Mouse (Mus musculus): ENCODE data around the gene Slc39a11.

Gene Slc39a11

DNA sequence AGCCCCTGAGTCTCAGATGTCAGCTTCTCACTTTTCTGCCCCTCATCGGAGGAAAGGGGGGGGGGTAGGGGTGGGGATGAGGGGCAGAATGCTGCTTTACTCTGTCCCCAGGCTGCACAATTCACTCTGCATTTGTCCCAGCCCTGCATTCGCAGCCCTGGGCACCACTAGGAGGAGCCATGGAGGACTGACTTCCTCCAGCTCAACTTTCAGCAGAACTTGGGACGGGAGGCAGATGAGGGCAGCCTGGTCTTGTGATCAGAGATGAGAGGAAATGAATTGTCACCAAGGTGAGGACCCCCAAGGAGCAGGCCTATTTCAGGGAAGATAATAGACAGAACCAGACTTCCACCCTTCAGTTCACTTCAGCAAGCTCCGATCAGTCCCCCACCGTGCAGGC, 311.3 kb downstream of the Slc39a11 start:
- DNase-seq (ENCODE audit: low spot score) = no peak

DNA sequence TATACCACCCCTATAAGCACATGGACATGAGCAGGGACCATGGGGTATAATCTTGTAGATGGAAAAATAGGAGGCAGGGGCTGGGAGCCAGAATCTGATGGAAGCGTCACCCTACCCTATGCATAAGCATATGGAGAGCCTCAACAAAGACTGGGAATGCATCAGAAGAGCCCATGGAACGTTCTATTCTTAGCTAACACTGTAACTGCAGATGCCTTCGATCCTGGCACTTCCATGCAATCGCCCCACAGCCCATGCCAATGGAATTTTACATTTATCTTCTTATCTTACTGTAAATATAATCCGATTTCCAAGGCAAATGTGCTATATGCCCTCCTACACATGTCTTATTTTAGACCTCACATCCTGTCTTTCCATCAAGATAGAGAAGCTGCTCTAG, 314.2 kb downstream of the Slc39a11 start:
- no peak for DNase-seq (ENCODE audit: low spot score)

DNA sequence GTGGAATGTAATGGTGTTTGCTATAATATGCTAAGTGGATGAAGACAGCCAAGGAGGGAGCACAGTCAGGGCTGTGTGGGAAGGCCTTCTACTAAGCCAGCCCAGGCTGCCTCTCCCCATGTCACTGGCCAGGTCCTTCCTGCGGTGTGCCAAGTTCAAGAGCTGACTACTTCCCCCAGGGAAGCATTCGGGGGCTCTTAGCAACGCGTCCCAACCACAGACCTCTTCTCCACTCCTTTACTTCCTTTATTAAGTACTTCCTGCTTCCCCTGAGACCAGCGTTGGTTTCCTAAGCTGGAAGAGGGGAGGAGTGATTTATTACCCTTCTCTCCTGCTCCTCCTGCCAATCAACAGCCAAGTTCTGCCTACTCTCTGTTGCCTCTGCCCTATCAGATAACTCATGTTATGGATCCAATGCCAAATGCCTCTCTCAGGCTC, 315.4 kb downstream of the Slc39a11 start:
- DNase-seq (ENCODE audit: low spot score) = no peak

DNA sequence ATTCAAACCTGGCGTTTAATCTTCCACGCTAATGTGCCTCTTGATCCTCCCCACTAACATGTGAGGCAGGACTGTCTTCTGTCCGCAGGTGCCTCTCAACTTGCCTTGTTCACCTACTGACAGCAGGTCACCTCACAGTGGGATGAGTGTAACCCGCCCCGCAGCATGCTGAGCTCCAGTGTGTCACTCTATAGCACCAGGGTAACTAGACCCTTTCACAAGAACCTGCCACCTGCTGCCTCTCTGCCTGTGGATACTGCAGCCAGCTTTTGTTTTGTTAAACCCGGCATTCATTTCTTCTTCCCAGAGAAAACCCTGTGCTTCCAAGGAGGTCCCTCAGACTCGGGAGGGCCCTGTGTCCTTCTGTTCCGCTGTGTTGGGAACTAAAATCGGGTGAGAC, 316.3 kb downstream of the Slc39a11 start:
- DNase-seq (ENCODE audit: low spot score) = no peak

DNA sequence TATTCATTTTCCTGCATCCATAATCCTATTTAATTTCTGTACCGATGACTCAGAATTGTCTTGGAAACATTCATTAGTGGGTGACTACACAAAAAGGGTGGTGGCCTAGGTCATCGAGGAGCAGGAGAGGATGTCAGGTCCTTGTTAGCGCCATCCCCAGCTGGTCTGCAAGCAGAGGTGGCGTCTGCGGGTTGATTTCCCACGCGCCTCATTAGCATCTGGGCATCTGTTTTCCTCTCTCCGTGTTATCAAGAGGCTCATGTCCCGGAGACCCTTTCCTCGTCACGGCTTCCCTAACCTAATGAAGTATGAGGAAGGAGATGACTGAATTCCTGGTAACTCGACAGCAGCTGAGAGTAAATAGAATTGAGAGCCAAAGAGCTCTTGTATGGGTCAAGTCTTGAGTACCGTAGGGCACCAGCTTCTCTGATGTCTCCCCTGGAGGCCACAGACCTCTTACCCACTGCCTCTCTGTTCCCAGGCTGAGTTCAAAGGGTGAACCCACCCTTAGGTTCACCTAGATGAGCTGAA, 319.8 kb downstream of the Slc39a11 start:
- DNase-seq (ENCODE audit: low spot score) = no peak

DNA sequence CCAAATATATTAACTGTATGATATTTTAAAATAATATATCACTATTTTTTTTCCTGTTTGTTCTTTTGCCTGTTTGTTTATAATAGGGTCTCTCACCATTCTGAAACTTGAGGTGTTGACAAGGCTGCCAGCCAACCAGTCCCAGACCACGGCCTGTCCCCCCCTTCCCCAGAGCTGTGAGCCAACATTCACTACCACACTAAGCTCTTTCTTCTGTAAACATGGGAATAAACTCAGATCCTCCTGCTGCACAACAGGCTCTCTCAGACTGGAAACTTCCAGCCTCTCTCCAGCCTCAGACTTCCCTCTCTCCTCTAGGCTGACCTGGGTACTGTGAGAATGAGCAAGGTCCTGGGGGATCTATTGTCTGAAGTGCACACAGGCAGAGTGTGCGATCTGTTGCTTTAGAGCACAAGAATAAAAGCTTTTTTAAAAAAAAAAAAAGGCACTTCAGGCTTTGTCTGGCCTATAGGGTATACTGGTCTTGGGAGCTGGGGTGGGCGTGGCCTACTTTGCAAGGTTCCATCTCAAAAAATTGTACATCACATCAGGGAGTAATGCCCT, 322.3 kb downstream of the Slc39a11 start:
- DNase-seq (ENCODE audit: low spot score) = no peak

DNA sequence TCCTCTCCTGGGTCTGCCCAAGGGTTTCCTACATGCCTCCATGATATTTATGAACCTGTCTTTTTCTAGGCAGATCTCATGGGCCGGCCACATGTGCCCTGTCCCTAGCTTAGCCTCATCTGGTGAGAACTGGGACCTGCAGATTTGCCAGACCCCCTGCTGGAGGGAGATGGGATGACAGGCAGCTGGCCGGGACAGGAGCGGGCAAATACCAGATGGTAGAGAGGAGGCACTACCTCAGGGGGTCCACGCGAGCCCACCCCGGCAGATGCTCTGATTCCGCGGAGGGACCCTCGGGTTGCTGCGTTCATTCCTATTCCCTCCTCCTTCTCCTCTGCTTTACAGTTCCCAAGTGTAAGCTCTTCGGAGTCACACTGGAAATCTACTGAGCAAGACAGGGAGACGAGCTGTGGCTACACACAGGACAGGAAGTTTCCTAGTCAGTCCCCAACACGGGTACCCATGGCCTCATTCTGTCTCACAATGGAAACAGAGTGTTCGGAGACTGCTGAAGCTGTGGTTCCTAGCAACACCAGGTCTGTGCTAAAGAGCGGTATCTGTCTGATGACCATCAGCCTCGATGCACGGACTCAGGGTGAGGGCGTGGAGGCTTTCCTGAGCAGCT, 323.4 kb downstream of the Slc39a11 start:
- DNase-seq (ENCODE audit: low spot score) = peak; percentile 56

DNA sequence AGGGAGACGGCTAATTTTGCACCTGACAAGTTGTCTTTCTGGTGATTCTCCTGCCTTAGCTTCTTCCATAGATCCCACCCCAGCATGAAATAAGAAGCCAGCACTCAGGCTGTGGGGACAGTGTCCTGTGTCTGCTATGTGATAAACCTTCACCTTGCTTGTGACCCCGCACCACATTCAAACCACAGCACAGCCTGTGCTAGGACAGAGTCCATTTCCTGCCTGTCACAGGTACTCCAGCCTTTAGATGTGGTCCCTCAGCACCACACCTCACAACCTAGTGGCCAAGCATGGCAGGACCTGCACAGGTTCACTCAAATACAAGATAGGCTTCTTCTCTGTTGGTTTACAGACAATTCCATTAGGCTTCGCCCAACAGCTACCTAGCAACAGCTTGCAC, 328.3 kb downstream of the Slc39a11 start:
- DNase-seq (ENCODE audit: low spot score) = no peak

DNA sequence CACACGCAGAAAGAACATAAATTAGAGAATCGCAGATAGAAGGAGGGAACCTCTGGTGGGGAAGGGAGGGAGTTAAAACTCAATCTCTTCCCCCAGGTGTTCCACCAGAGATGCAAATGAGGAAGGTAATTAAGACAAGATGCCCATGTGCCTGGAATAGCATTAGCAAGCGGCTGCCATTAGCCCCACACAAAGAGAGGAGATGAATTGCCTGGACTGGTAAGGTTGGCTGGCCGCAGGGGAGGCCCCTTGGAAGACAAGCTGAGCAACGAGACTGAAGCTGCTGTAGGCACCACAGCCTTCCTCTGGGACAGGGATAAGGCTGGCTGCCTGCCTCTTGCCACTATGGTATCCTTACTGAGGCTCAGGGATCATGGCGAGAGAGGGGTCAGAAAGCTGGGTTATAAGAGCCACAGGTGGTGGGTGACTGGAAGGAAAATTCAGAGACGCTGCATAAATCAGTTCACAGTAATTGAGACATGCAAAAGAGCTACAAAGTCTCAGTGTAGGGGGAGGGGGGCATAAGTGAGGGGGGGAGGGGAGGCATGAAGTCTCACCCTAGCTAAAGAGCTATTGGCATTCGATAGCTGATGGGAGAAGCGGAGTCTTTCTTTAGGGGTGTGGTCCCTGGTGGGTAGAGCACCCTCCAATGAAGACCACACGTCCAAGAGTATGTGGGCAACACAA, 340.5 kb downstream of the Slc39a11 start:
- DNase-seq (ENCODE audit: low spot score) = no peak

DNA sequence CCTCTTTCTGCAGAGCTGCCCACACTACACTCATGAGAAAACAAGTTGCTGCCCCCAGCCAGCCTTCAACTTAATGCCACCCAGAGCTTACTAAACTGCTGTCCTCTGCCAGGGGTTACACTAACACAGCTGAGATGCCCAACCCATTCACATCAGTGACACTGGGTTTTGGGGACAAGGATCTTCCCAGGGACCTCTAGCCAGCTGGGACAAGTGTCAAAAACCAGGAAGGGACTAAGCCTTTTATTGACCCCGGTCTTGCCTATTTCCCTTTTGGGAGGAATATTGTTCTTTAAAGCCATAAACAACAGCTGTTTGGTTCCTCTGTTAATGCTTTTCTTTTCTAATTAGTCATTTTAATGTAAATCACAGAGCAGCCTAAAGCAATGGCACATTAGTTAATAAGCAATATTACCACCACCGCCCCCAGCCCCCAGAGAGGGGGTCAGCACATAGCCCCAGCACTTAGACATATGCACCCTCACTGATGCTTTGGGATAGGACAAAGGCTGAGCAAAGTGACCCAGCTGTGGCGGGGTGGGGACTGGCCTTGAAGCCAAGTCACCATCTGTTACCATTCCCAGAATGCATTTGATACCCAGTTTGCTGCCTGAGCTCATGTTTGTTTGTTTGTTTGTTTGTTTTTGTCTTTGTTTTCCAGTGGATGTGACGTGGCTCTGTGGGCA, 341.5 kb downstream of the Slc39a11 start:
- DNase-seq (ENCODE audit: low spot score) = no peak

DNA sequence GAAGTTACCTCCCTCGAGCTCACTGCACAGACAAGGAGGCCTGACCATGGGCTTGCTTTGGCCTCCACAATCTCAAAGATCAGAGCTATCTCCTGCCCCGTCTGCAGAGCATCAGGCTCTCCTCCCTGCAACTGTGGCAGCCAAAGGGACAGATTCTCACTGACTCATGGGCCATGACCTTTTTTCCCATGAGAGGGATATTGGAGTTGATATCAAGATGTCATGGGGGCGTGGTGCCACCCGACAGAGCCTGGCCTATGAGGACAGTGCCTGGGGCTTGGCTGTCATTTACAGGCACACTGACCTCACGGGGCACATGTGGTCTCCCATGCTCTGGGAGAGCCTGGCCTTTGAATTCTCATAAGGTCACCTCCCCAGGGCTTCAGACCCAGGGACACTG, 346.7 kb downstream of the Slc39a11 start:
- no peak for DNase-seq (ENCODE audit: low spot score)

DNA sequence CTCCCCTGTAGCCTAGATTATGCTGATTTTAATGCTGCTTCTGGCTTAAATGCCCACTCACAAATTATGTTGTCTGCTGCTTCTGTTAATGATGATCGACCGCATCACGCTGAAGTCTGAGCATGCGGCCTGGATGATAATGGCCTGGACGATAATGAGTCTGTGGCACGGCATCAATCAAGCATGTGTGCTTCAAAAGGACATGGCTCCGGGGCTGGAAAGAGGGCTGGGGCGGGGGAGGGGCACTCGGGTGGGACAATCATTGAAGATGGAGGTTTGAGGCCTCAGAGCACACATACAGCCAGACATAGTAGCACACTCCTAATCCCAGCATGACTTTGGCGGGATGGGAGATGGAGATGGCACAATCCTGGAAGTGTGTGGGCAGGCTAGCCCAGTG, 350.4 kb downstream of the Slc39a11 start:
- no peak for DNase-seq (ENCODE audit: low spot score)

DNA sequence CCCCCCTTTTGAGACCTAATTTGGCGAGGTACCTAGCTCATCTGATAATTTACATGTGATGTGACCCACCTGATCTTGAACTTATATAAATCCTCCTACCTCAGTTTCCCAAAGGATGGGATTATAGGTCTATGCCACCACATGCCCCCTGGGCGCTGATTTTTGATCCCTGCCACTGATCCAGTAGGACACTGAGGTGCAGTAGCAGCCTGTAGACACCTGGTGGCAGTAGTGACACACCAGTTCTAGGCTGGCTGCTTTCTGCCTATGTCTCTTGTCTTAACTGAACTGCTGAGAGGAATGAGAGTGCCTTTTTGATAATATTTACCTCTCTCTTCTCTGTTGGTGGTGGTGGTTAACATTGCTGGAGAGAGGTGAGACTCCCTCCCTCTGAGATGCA, 352.1 kb downstream of the Slc39a11 start:
- DNase-seq (ENCODE audit: low spot score) = peak; percentile 88

DNA sequence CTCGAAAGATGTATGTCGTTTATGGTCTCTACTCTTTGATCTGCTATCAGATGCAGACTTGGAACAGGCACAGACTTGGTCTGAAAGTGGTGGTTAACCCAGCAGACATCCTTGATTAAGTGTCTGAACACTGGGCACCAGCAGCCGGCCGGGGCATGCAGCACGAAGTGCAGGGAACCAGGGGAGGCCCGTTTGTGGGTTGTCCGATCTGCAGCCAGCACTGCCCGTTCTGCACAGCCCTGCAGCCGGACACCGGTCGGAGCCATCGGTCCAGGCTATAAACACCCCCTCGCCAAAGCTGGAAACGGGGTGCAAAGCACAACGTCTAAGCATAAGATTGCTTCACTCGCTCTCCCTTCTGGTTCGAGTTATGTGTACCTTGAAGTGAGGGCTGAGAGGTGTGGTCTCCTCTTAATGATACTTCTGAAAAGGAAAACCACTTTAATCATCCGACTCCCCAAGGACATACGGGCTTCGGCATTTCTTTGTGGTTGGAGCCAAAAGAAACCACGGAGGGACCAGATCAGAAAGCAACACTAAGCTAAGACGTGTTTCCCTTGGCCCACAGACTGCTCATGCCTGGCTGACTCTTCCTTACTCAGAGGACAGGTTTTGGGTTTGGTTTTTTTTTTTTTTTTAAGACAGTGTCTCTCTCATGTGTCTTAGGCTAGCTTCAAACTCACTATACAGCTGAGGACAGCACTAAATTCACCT, 352.8 kb downstream of the Slc39a11 start:
- no peak for DNase-seq (ENCODE audit: low spot score)

DNA sequence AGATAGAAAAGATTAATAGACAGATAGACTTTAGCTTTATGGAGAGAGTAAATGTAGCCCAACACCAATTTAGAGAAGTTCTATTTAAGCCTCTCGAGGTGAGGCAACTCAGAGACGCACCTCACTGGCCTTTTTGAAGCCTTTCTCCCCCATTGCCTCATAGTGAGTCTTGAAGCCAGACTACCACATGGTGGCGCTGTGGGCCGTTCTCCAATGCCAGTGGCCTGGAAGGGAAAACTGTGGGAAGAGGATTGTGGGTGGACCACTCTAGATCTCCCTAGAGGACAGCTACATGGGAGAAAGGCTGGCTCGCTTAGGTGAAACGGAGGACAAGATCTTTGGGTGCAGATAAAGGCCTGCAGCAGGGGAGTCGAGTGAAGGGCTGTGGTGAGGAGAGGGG, 353.7 kb downstream of the Slc39a11 start:
- peak; percentile 73 for DNase-seq (ENCODE audit: low spot score)

DNA sequence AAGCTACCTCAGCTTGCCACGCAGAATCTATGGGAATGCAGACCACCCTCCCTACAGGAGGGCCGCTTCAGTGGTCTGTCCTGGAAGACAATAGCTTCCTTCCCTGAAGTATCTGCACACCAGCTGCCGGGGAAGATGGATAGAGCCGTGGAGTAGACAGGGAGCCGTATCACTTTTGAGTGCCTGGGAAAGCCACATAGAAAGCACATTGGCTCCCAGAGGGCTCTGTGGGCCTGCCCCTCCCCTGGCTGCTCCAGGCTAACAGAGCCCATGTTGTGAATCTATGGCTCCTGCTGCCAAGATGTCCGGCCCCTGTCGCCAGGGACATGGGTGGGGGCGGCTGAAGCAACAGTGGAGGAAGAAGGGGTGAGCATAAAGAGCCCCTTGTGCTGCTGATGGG, 355.4 kb downstream of the Slc39a11 start:
- DNase-seq (ENCODE audit: low spot score) = peak; percentile 64

DNA sequence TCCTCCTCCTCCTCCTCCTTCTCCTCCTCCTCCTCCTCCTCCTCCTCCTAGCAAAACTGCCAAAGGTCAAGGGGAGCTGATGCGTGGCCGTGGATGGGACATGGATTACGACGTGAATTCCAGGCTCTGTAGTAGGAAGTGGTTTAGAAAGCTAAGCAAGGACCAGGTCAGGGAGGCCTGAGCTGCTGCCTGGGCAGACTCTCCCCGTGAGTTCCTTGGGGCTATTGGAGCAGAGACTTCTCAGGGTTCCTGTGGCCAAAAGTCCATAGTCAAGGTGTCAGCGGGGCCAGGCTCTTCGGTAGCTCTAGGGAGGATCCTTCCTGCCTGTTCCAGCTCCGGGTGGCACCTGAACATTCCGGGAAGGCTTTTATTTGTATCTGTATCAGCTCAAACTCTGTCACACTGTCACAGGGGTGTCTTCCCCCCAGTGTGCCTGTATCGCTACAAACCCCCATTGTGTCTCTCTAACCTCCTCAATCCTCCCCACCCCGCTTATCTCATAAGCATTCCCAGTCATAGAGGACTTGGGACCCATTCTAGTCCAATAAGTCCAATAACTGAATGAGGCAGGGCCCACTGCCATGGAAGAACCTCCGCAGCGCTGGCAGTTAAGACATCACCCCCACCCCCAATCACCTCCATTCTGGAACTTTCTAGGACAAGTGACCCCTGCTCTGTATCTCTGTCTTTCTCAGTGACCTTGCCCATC, 356.8 kb downstream of the Slc39a11 start:
- no peak for DNase-seq (ENCODE audit: low spot score)

DNA sequence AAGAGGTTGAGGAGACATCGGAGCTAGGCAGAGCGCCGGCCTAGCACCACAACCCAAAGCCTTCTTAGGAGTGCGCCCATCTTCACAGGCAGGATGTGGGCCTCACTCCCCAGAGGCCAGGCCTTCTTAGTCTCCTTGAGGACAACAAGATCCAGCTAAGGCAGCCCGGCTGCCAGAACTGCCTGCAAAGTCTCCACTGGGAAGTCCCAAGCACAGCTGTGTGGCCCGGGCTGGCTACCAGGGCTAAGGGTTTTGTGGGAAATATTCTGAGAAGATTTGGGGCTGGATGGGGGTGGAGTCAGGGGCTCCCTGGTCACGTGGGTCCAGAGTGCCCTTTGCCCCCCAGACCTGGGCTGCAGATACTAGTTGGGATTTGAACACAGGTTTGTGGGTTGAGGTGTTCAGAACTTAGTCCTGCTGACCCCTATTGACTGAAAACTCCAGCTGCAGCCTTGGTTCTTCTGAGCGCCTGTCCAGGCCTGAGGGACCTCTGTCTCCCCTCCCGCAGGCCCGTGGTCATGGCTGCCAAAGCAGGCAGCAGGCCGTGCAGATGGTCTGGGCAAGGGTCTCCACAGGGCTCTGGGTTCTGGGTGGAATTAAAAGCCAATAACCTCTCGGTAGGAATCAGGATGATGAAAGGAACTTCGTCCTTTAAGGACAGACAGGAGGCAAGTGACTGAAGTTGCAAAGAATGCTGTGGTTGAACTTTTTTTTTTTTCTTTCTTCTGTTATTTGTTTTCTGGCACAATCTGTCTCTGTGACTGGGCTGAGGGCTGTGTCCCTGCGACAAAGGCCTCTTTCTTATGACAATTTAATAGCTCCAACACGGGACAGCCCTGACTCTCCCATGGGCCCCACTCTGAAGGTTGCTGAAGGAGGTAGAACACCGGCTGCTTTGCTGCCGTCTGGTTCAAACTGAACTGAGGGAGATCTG, 357.8 kb downstream of the Slc39a11 start:
- DNase-seq (ENCODE audit: low spot score) = peak; percentile 30

DNA sequence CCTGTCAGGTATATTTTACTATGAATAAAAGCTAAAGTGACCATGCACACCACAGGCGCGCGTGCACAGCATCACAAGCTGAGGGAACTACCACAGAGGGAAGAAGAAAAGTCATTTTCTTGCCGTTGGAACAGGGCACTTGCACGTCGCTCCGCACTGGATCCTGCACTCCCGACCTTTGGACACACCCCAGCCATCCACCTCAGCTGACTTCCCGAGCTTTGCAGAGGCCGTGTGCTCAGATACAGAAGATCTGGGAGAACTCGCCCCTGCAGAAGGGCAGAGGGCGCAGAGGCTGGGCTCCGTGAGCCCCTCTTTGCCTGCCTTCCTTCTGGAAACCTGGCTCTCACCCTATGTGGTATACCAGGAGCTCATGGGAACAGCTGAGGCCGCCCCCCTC, 359.0 kb downstream of the Slc39a11 start:
- DNase-seq (ENCODE audit: low spot score) = no peak

DNA sequence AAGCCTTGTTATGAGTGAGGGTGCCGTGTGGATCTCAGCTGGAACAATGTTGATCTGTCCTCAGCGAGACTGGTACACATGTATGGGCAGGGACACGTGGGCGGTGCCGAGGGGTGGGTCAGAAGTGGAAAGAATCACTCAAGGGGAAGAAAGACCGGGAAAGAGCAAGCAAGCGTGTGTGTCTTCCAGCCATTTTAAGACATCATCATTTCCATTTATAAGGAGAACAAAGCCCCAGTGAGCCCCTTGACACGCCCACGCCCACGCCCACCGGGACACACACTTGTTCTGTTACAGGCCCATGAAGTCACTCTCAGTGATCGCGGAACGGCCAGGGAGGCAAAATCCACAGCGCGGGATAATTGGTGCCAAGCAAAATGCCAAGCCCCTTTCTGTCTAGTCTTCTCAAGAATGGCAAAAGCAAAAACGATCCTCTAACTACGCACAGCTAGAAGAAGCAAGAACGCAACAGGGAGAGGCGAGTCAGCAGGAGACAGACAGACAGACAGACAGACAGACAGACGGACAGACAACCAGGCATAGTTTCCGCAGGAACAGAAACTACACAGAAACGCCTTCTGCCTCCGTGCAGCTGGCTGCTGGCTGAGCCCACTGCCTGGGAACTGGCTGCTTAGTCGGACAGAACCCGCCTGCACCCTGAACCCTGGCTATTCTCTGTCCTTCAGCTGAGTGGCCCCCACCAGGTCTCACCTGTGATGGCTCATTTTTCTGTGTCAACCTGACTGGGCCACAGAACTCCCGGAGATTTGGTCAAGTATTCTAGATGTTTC, 364.7 kb downstream of the Slc39a11 start:
- DNase-seq (ENCODE audit: low spot score) = no peak

All from layer of hippocampus, adult 11-12 months (tissue).